Comparison of ENCODE assay signal across 22 mouse cellular contexts in genomic region chr7:100688471-100688870, GRCm38 (mm10). TPM values are rescaled to one million over a fixed set of nuclear protein-coding genes. Genes with fewer than 3 reads are reported as not detected.
DNase-seq lines count a peak whose midpoint lies in the region; ATAC-seq and TF ChIP-seq lines count a peak whose summit lies in the region.
"Had no signal": no experiment of that assay in that cellular context is flagged by ENCODE, and none has a peak within 500 bp of the region (broad histone marks: within the 10 kb centered on the region; RNA-seq: fewer than 3 reads in every experiment).

No protein-coding gene starts in this region.

- WGBS in limb, embryonic 13.5 days: 71% methylated on average over 7 of the region's 7 CpGs
- 89% methylated on average over 7 of the region's 7 CpGs for WGBS in limb, embryonic 10.5 days
- WGBS in limb, embryonic 15.5 days: 53% methylated on average over 7 of the region's 7 CpGs

- H3K27me3 ChIP-seq in limb, embryonic 13.5 days: no peaks in the 10 kb centered on the region
- H3K27me3 ChIP-seq in limb, embryonic 10.5 days (ENCODE audit: low read depth, poor library complexity, severe bottlenecking): no peaks in the 10 kb centered on the region
- no peaks in the 10 kb centered on the region for H3K27me3 ChIP-seq in limb, embryonic 15.5 days
- H3K27me3 ChIP-seq: CH12.LX; embryonic facial prominence, embryonic 15.5 days; heart, embryonic 15.5 days; intestine, embryonic 15.5 days had no signal

- peak; percentile 50 for DNase-seq in gastrocnemius, adult 2 months
- DNase-seq in gastrocnemius, postnatal 4 days (ENCODE audit: low spot score in 2 of 2): no peak
- DNase-seq in limb, embryonic 10.5 days (ENCODE audit: low spot score): no peak
- DNase-seq in fat pad, adult 2 months (ENCODE audit: extremely low read depth, low read depth, low spot score): peak; percentile 68
- no peak for DNase-seq in thymus, postnatal 25 days
- DNase-seq: adrenal gland, adult 2 months; adrenal gland, postnatal 25 days; cerebellum, adult 18-20 months; cerebellum, adult 9-11 months; cerebellum, postnatal 36 days; heart, adult 2 months had no signal

- no peaks in the 10 kb centered on the region for H3K4me1 ChIP-seq in limb, embryonic 13.5 days
- 0 out of 2 replicates have a peak, but pooled peaks cover 6% of the 10 kb centered on the region for H3K4me1 ChIP-seq in limb, embryonic 10.5 days
- H3K4me1 ChIP-seq in limb, embryonic 15.5 days: no peaks in the 10 kb centered on the region
- H3K4me1 ChIP-seq: embryonic facial prominence, embryonic 15.5 days; heart, embryonic 15.5 days; hindbrain, embryonic 10.5 days; intestine, embryonic 15.5 days had no signal

- no peaks in the 10 kb centered on the region for H3K36me3 ChIP-seq in limb, embryonic 13.5 days
- no peaks in the 10 kb centered on the region for H3K36me3 ChIP-seq in limb, embryonic 10.5 days
- no peaks in the 10 kb centered on the region for H3K36me3 ChIP-seq in limb, embryonic 15.5 days
- H3K36me3 ChIP-seq: embryonic facial prominence, embryonic 15.5 days; heart, embryonic 15.5 days; hindbrain, embryonic 10.5 days; intestine, embryonic 15.5 days had no signal

- no peak overlapping the region for H3K9ac ChIP-seq in limb, embryonic 13.5 days
- H3K9ac ChIP-seq in limb, embryonic 15.5 days: no peak overlapping the region
- H3K9ac ChIP-seq: embryonic facial prominence, embryonic 15.5 days; heart, embryonic 15.5 days; hindbrain, embryonic 14.5 days; intestine, embryonic 15.5 days had no signal

- no peak overlapping the region for H3K4me2 ChIP-seq in limb, embryonic 13.5 days (replicated peaks)
- H3K4me2 ChIP-seq in limb, embryonic 15.5 days: no peak overlapping the region
- H3K4me2 ChIP-seq: embryonic facial prominence, embryonic 15.5 days; heart, embryonic 11.5 days; heart, embryonic 15.5 days; hindbrain, embryonic 14.5 days; intestine, embryonic 15.5 days had no signal

- H3K9me3 ChIP-seq in limb, embryonic 13.5 days: no peaks in the 10 kb centered on the region
- H3K9me3 ChIP-seq in limb, embryonic 10.5 days (replicated peaks): no peaks in the 10 kb centered on the region
- no peaks in the 10 kb centered on the region for H3K9me3 ChIP-seq in limb, embryonic 15.5 days
- H3K9me3 ChIP-seq: embryonic facial prominence, embryonic 15.5 days; heart, embryonic 15.5 days; hindbrain, embryonic 10.5 days; intestine, embryonic 15.5 days had no signal

- intact Hi-C loops in gastrocnemius, adult 2 months (cut with DNase I): loop anchor here (5.0 kb wide), 2 partner anchors 129 to 179 kb away; no protein-coding TSS in a partner anchor

- ATAC-seq in limb, embryonic 13.5 days (ENCODE audit: low FRiP score, low read depth): peak; percentile 67
- peak; percentile 89 for ATAC-seq in limb, embryonic 15.5 days (ENCODE audit: insufficient number of reproducible peaks, low FRiP score, low TSS enrichment, low read depth)
- ATAC-seq: forebrain, embryonic 16.5 days; intestine, embryonic 15.5 days had no signal

- TF ChIP-seq CTCF in gastrocnemius, adult 2 months (IDR thresholded peaks at IDR 0.05): no peak

- H3K27ac ChIP-seq in gastrocnemius, adult 2 months: no peak overlapping the region
- H3K27ac ChIP-seq in limb, embryonic 13.5 days: no peak overlapping the region
- H3K27ac ChIP-seq in limb, embryonic 10.5 days: no peak overlapping the region
- no peak overlapping the region for H3K27ac ChIP-seq in limb, embryonic 15.5 days
- H3K27ac ChIP-seq: embryonic facial prominence, embryonic 15.5 days; heart, adult 2 months; heart, embryonic 15.5 days; hindbrain, embryonic 10.5 days; hindbrain, embryonic 14.5 days; intestine, embryonic 15.5 days had no signal

- no peak overlapping the region for H3K4me3 ChIP-seq in gastrocnemius, adult 2 months
- H3K4me3 ChIP-seq in limb, embryonic 13.5 days: no peak overlapping the region
- H3K4me3 ChIP-seq in limb, embryonic 10.5 days: no peak overlapping the region
- no peak overlapping the region for H3K4me3 ChIP-seq in limb, embryonic 15.5 days
- H3K4me3 ChIP-seq: embryonic facial prominence, embryonic 15.5 days; erythroblast, embryonic 14.5 days; heart, adult 2 months; heart, embryonic 15.5 days; hindbrain, embryonic 10.5 days; intestine, embryonic 15.5 days had no signal

RNA-seq across cellular contexts. Expression of gene Fam168a, which starts 18.0 kb away (rescaled TPM):
- 10 to 100 TPM; 43.6 to 44.3 TPM for total RNA-seq in gastrocnemius, adult 2 months (2021)
- total RNA-seq in gastrocnemius, postnatal 4 days (2021): 10 to 100 TPM; 65.7 to 67.8 TPM
- polyA plus RNA-seq in limb, embryonic 13.5 days (2015; fragmentation: Nextera tagmentation; extraction: Ambion mirVana): 56.2 and 62.8 TPM in 2 replicates
- polyA plus RNA-seq in limb, embryonic 10.5 days (2016; fragmentation: Nextera tagmentation; extraction: Ambion mirVana): 29.6 and 39.6 TPM in 2 replicates
- 39.6 and 42.2 TPM in 2 replicates for polyA plus RNA-seq in limb, embryonic 15.5 days (2015; fragmentation: Nextera tagmentation; extraction: Ambion mirVana)

RNA-seq across cellular contexts. Expression of gene Plekhb1, which starts 26.3 kb away (rescaled TPM):
- 10 to 100 TPM; 29.7 to 48.8 TPM for total RNA-seq in gastrocnemius, adult 2 months (2021)
- total RNA-seq in gastrocnemius, postnatal 4 days (2021): 10 to 100 TPM; 18.0 to 21.6 TPM
- polyA plus RNA-seq in limb, embryonic 13.5 days (2015; fragmentation: Nextera tagmentation; extraction: Ambion mirVana): 3.0 and 4.2 TPM in 2 replicates
- polyA plus RNA-seq in limb, embryonic 10.5 days (2016; fragmentation: Nextera tagmentation; extraction: Ambion mirVana): 0.83 and 1.5 TPM in 2 replicates
- 4.5 and 6.8 TPM in 2 replicates for polyA plus RNA-seq in limb, embryonic 15.5 days (2015; fragmentation: Nextera tagmentation; extraction: Ambion mirVana)
- polyA plus RNA-seq: erythroblast, embryonic 14.5 days had no signal

Comparison
In these comparisons a context has a peak if more than half of its experiments do, and no peak if none do; other contexts are left out.
1. DNase-seq: peak in gastrocnemius, adult 2 months (single experiment) and fat pad, adult 2 months (single experiment); none in gastrocnemius, postnatal 4 days (0 of 2), limb, embryonic 10.5 days (single experiment) and thymus, postnatal 25 days (single experiment).